Mouse (Mus musculus) liver, embryonic 14.5 days (tissue): ENCODE measurements around the gene Rnf144b.

ENCODE experiments used
- CTCF ChIP-seq: IDR thresholded peaks from 2 replicates; pipeline ENCODE4 v1.5.1; 2016; ENCODE audit warnings: antibody characterized with exemption, low read depth, control low read depth
- EP300 ChIP-seq: IDR thresholded peaks from 2 replicates; pipeline ENCODE4 v1.6.1; 2016; ENCODE audit warnings: antibody characterized with exemption, low read depth

DNA sequence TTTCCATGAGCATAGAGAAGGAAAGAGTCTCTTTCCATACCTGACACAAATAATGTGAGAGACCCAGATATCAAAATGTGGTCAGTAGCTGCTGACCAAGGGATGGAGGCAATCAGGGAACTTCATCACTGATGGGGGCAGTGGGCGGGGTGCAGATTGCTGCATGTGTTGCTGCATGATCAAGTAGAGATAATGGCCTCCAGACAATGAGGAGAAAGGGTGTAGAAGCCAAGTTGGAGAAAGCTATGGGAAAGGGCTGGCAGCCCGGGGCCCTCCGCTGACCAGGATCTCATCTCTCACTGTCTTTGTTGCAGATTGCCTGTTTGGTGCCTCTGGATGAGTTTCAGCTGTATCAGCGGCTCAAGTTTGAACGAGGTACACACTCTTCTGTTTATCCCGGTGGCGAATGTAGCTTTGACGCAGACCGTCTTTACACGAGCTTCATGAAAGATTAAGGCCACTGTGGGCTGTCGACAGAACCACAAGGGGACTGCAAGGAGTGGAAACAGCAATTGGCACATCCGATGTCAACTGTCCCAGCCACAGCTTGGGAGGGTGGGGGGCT lies 106.3 kb downstream of the Rnf144b start:
- TF ChIP-seq CTCF = no peak
- TF ChIP-seq EP300 = no peak
